Mouse (Mus musculus) MEL (cell line): ENCODE results near the gene Cenpp. TPM values are rescaled to one million over a fixed set of nuclear protein-coding genes. Genes with fewer than 3 reads are reported as not detected.
"Not testable (repeated sequence)": the region's sequence is repeated elsewhere in the genome, so short reads cannot be mapped to it uniquely, and the experiment has no call there.

Experiments used
- DNase-seq: peaks from one replicate; pipeline ENCODE4 v3.0.0; 2011; ENCODE audit warnings: low read depth, low spot score
- H3K27ac ChIP-seq: 2 replicates; pipeline ENCODE4 v1.5.1; 2012; ENCODE audit warnings: low read depth, mild to moderate bottlenecking, control low read depth, low read length, moderate library complexity; ENCODE audit not compliant: control insufficient read depth
- H3K27me3 ChIP-seq, 2 experiments: fragments of 150-350 bp in 1 of 2; sonication (generic) in 1 of 2; 2 replicates each; pipeline ENCODE4 v1.6.1; 2012; ENCODE audit warnings: low read length in 2 of 2, mild to moderate bottlenecking in 2 of 2, improper control_type of control experiment in 1 of 2, moderate library complexity in 1 of 2; ENCODE audit not compliant: insufficient read depth in 2 of 2, control insufficient read depth in 1 of 2
- H3K36me3 ChIP-seq, 2 experiments: 2 replicates each; pipeline ENCODE4 v1.6.1; 2012 to 2014; ENCODE audit warnings: low read length in 2 of 2, improper control_type of control experiment in 1 of 2, inconsistent platforms in 1 of 2, mild to moderate bottlenecking in 1 of 2; ENCODE audit not compliant: insufficient read depth in 2 of 2, control insufficient read depth in 1 of 2
- H3K4me1 ChIP-seq, 2 experiments: fragments of 150-350 bp in 1 of 2; sonication (generic) in 1 of 2; 2 replicates each; pipeline ENCODE4 v1.6.1; 2012; ENCODE audit warnings: low read length in 2 of 2, improper control_type of control experiment in 1 of 2, mild to moderate bottlenecking in 1 of 2; ENCODE audit not compliant: insufficient read depth in 2 of 2, control insufficient read depth in 1 of 2
- H3K4me3 ChIP-seq, 2 experiments: fragments of 150-350 bp in 1 of 2; sonication (generic) in 1 of 2; 2 replicates each; pipeline ENCODE4 v1.5.1; 2012; ENCODE audit warnings: low read depth in 2 of 2, low read length in 2 of 2, mild to moderate bottlenecking in 2 of 2, moderate library complexity in 2 of 2, control low read depth in 1 of 2, improper control_type of control experiment in 1 of 2; ENCODE audit not compliant: control insufficient read depth in 1 of 2, insufficient read depth in 1 of 2
- H3K79me2 ChIP-seq: 2 replicates; pipeline ENCODE4 v1.6.1; 2012; ENCODE audit warnings: mild to moderate bottlenecking, low read length, moderate library complexity; ENCODE audit not compliant: control insufficient read depth, poor library complexity, insufficient read depth
- H3K9ac ChIP-seq: 2 replicates; pipeline ENCODE4 v1.6.1; 2012; ENCODE audit warnings: low read depth, mild to moderate bottlenecking, control low read depth, low read length, moderate library complexity; ENCODE audit not compliant: control insufficient read depth, poor library complexity, severe bottlenecking
- H3K9me3 ChIP-seq: fragments of 150-350 bp; sonication (generic); replicated peaks from 2 replicates; pipeline ENCODE4 v1.6.1; 2012; ENCODE audit warnings: mild to moderate bottlenecking, low read length, improper control_type of control experiment, moderate library complexity; ENCODE audit not compliant: insufficient read depth
- CHD2 ChIP-seq: IDR thresholded peaks from 2 replicates; pipeline ENCODE4 v1.6.1; 2011; ENCODE audit warnings: low read length, improper control_type of control experiment
- CTCF ChIP-seq, 3 experiments: IDR thresholded peaks in 2 of 3; conservative IDR thresholded peaks in 1 of 3; 2 replicates each; pipeline ENCODE4 v1.5.1; 2011 to 2012; ENCODE audit warnings: low read length in 3 of 3, low read depth in 2 of 3, mild to moderate bottlenecking in 2 of 3, improper control_type of control experiment in 1 of 3, inconsistent platforms in 1 of 3, mixed read lengths in 1 of 3, moderate library complexity in 1 of 3; ENCODE audit not compliant: control insufficient read depth in 1 of 3, insufficient read depth in 1 of 3, poor library complexity in 1 of 3, severe bottlenecking in 1 of 3
- ELF1 ChIP-seq: IDR thresholded peaks from 2 replicates; pipeline ENCODE4 v1.6.1; 2014; ENCODE audit warnings: low read depth, mild to moderate bottlenecking, inconsistent platforms, low read length, improper control_type of control experiment, moderate library complexity
- KAT2A ChIP-seq: conservative IDR thresholded peaks from 2 replicates; pipeline ENCODE4 v1.6.1; 2012; ENCODE audit warnings: low read depth, low read length, improper control_type of control experiment, inconsistent platforms
- MAFK ChIP-seq: IDR thresholded peaks from 2 replicates; pipeline ENCODE4 v1.6.1; 2011; ENCODE audit warnings: low read depth, mild to moderate bottlenecking, low read length, improper control_type of control experiment, borderline replicate concordance
- MAZ ChIP-seq: IDR thresholded peaks from 2 replicates; pipeline ENCODE4 v1.6.1; 2012; ENCODE audit warnings: low read depth, mild to moderate bottlenecking, inconsistent platforms, low read length, improper control_type of control experiment
- NELFE ChIP-seq: IDR thresholded peaks from 2 replicates; pipeline ENCODE4 v1.6.1; 2011; ENCODE audit warnings: low read depth, low read length, improper control_type of control experiment
- POLR2A ChIP-seq, 2 experiments: IDR thresholded peaks; 2 replicates each; pipeline ENCODE4 v1.6.1; 2011 to 2012; ENCODE audit warnings: low read length in 2 of 2, mild to moderate bottlenecking in 2 of 2, control low read depth in 1 of 2, improper control_type of control experiment in 1 of 2, low read depth in 1 of 2, moderate library complexity in 1 of 2; ENCODE audit not compliant: control insufficient read depth in 1 of 2, insufficient read depth in 1 of 2, poor library complexity in 1 of 2
- POLR2AphosphoS5 ChIP-seq: IDR thresholded peaks from 2 replicates; pipeline ENCODE4 v1.6.1; 2012; ENCODE audit warnings: low read depth, borderline replicate concordance, mild to moderate bottlenecking, inconsistent platforms, low read length, moderate library complexity, mixed read lengths
- SMC3 ChIP-seq: IDR thresholded peaks from 2 replicates; pipeline ENCODE4 v1.6.1; 2011; ENCODE audit warnings: low read depth, low read length, improper control_type of control experiment
- TCF12 ChIP-seq: IDR thresholded peaks from 2 replicates; pipeline ENCODE4 v1.6.1; 2014; ENCODE audit warnings: low read depth, mild to moderate bottlenecking, inconsistent platforms, low read length, improper control_type of control experiment, moderate library complexity
- polyA plus RNA-seq, 2 experiments: library from polyadenylated mRNA; stranded (reverse) in 1 of 2; unstranded in 1 of 2; fragments of >175 nt in 1 of 2; fragments of >200 nt in 1 of 2; gene quantifications; 2 replicates each; pipeline versions ENCODE4 v1.2.1 to v1.2.4; 2012; ENCODE audit warnings: low replicate concordance in 2 of 2, low read depth in 1 of 2; ENCODE audit not compliant: insufficient read length in 2 of 2, insufficient read depth in 1 of 2, missing spikeins in 1 of 2
- total RNA-seq: library from RNA; depleted of rRNA; stranded (reverse); fragments of 300-350 nt; gene quantifications from 2 replicates; pipeline ENCODE4 v1.2.3, GENCODE M21; 2012

Cenpp gene
- total and polyA plus RNA-seq, 3 experiments = 13.2 to 17.9 TPM; not detected in 1

- not testable (repeated sequence) for H3K36me3 ChIP-seq, H3K27me3 ChIP-seq, H3K79me2 ChIP-seq
Observed at GRCm38 (mm10) chr13:49602541-49602940, 50.0 kb downstream of the Cenpp start.

DNA sequence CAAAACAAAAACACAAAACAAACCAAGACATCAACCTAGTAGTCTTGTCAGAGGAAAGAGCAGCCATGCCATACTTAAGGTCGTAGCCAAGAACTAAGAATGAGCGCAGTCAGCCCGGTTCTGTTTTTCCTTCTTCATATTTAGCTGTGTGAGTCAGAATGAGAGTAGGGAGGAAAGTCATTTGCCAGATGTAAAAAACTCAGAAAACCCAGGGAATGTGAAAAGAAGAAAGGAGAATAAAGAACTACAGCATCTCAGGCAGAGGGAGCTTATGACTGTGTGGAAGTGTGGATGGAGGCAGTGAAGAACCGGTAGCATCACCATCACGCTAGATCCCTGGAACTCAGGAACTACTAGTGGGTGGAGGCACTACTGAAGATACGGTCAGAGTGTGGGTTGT lies 66.5 kb downstream of the Cenpp start:
- TF ChIP-seq MAFK (no peak), MAZ (no peak), POLR2A (IDR thresholded peaks at IDR 0.05; ENCODE audit: control insufficient read depth in 1 of 2, insufficient read depth in 1 of 2, low read depth in 1 of 2, low read length in 2 of 2, poor library complexity in 1 of 2) (no peak), POLR2AphosphoS5 (no peak), ELF1 (no peak), NELFE (no peak), CTCF (IDR thresholded peaks at IDR 0.05 in 2 of 3, conservative IDR thresholded peaks at IDR 0.05 in 1 of 3; ENCODE audit: control insufficient read depth in 1 of 3, insufficient read depth in 1 of 3, low read depth in 2 of 3, low read length in 3 of 3, poor library complexity in 1 of 3, severe bottlenecking in 1 of 3) (no peak), CHD2 (no peak), SMC3 (no peak)

More at GRCm38 (mm10) chr13:49602541-49602940, 50.0 kb downstream of the Cenpp start:
- not testable (repeated sequence) for H3K4me1 ChIP-seq, H3K9me3 ChIP-seq, H3K4me3 ChIP-seq, DNase-seq, H3K27ac ChIP-seq, H3K9ac ChIP-seq

GRCm38 (mm10) chr13:49584307-49585005 lies 68.1 kb downstream of the Cenpp start:
- peak; percentile 43 for DNase-seq
- H3K4me1 ChIP-seq = peaks cover 2 to 8% of the 10 kb centered on the region in 2 experiments; a peak in 2 of 4 replicates
- no peaks in the 10 kb centered on the region for H3K27me3 ChIP-seq
- H3K9me3 ChIP-seq = no peaks in the 10 kb centered on the region
- TF ChIP-seq KAT2A (no peak), CTCF (IDR thresholded peaks at IDR 0.05 in 2 of 3, conservative IDR thresholded peaks at IDR 0.05 in 1 of 3; ENCODE audit: control insufficient read depth in 1 of 3, insufficient read depth in 1 of 3, low read depth in 2 of 3, low read length in 3 of 3, poor library complexity in 1 of 3, severe bottlenecking in 1 of 3) (no peak), TCF12 (no peak), ELF1 (no peak)
- H3K4me3 ChIP-seq = no peak overlapping the region
- H3K36me3 ChIP-seq = peaks cover 0 to 7% of the 10 kb centered on the region in 2 experiments; a peak in 2 of 4 replicates
- H3K27ac ChIP-seq = no peak overlapping the region
- H3K9ac ChIP-seq = no peak overlapping the region
- no peaks in the 10 kb centered on the region for H3K79me2 ChIP-seq

More for the DNA sequence above, 66.5 kb downstream of the Cenpp start:
- H3K4me3 ChIP-seq = no peak overlapping the region
- H3K27me3 ChIP-seq = no peaks in the 10 kb centered on the region
- no peaks in the 10 kb centered on the region for H3K9me3 ChIP-seq
- H3K79me2 ChIP-seq = no peaks in the 10 kb centered on the region
- H3K9ac ChIP-seq = no peak overlapping the region
- peaks cover 0 to 7% of the 10 kb centered on the region in 2 experiments; a peak in 2 of 4 replicates for H3K36me3 ChIP-seq
- DNase-seq = no peak
- no peak overlapping the region for H3K27ac ChIP-seq
- peaks cover 2 to 8% of the 10 kb centered on the region in 2 experiments; a peak in 2 of 4 replicates for H3K4me1 ChIP-seq
